Mouse (Mus musculus) adipocyte (in vitro differentiated cells): ENCODE data around the gene Med27.
"Not testable (repeated sequence)": the region's sequence is repeated elsewhere in the genome, so short reads cannot be mapped to it uniquely, and the experiment has no call there.

Experiments used
- DNase-seq: peaks from one replicate; pipeline ENCODE4 v3.0.0-alpha.2; 2016; ENCODE audit warnings: low spot score

Gene Med27

GRCm38 (mm10) chr2:29521486-29521885, 174.9 kb downstream of the Med27 start:
- DNase-seq: peak; percentile 32

GRCm38 (mm10) chr2:29523918-29524811, 177.5 kb downstream of the Med27 start:
- peak; percentile 59 for DNase-seq

GRCm38 (mm10) chr2:29525273-29525805, 178.7 kb downstream of the Med27 start:
- DNase-seq: no peak

- peak; percentile 45 for DNase-seq
These were observed 179.6 kb downstream of the Med27 start for GRCm38 (mm10) chr2:29526266-29526665.

GRCm38 (mm10) chr2:29527480-29527879, 180.9 kb downstream of the Med27 start:
- DNase-seq: not testable (repeated sequence)

- DNase-seq: no peak
These were observed 182.2 kb downstream of the Med27 start for GRCm38 (mm10) chr2:29528811-29529210.

GRCm38 (mm10) chr2:29529788-29530187, 183.2 kb downstream of the Med27 start:
- peak; percentile 12 for DNase-seq

- DNase-seq: no peak
These were observed 185.6 kb downstream of the Med27 start for GRCm38 (mm10) chr2:29532173-29532572.

- DNase-seq: no peak
These were observed 186.3 kb downstream of the Med27 start for GRCm38 (mm10) chr2:29532921-29533320.

- DNase-seq: no peak
These were observed 189.1 kb downstream of the Med27 start for GRCm38 (mm10) chr2:29535566-29536244.

GRCm38 (mm10) chr2:29536481-29536880, 189.9 kb downstream of the Med27 start:
- DNase-seq: peak; percentile 63

- no peak for DNase-seq
These were observed 190.7 kb downstream of the Med27 start for GRCm38 (mm10) chr2:29537334-29537733.

GRCm38 (mm10) chr2:29542039-29542438, 195.4 kb downstream of the Med27 start:
- no peak for DNase-seq

GRCm38 (mm10) chr2:29546571-29546970, 200.0 kb downstream of the Med27 start:
- no peak for DNase-seq

- no peak for DNase-seq
These were observed 205.4 kb downstream of the Med27 start for GRCm38 (mm10) chr2:29551816-29552585.

GRCm38 (mm10) chr2:29553945-29554634, 207.5 kb downstream of the Med27 start:
- DNase-seq: peak; percentile 48

GRCm38 (mm10) chr2:29558561-29558960, 211.9 kb downstream of the Med27 start:
- DNase-seq: no peak

- no peak for DNase-seq
These were observed 213.3 kb downstream of the Med27 start for GRCm38 (mm10) chr2:29559955-29560354.

- DNase-seq: no peak
These were observed 214.8 kb downstream of the Med27 start for GRCm38 (mm10) chr2:29561468-29561867.

GRCm38 (mm10) chr2:29563986-29564385, 217.4 kb downstream of the Med27 start:
- DNase-seq: peak; percentile 47
